Mouse (Mus musculus) c-Kit-positive CD71-positive TER-119-positive erythroid progenitor cells, embryonic 14.5 days (primary cell): ENCODE measurements around the gene Atg2b.

Experiments
- DNase-seq: peaks from one replicate; pipeline ENCODE4 v3.0.0-alpha.2; 2013; ENCODE audit warnings: low spot score

Gene Atg2b

GRCm38 (mm10) chr12:105685001-105685691, at the start of gene Atg2b:
TSS of gene Atg2b (minus strand) at chr12:105685211.
- DNase-seq = peak; percentile 98

- no peak for DNase-seq
Observed at GRCm38 (mm10) chr12:105733370-105734159, 48.6 kb upstream of the Atg2b start.

GRCm38 (mm10) chr12:105730851-105731460, 45.9 kb upstream of the Atg2b start:
- DNase-seq = no peak

- peak; percentile 75 for DNase-seq
Observed at GRCm38 (mm10) chr12:105727964-105728363, 43.0 kb upstream of the Atg2b start.

- peak; percentile 41 for DNase-seq
Observed at GRCm38 (mm10) chr12:105727268-105727667, 42.3 kb upstream of the Atg2b start.

- DNase-seq = no peak
Observed at GRCm38 (mm10) chr12:105725736-105726135, 40.7 kb upstream of the Atg2b start.

- peak; percentile 37 for DNase-seq
Observed at GRCm38 (mm10) chr12:105724616-105725015, 39.6 kb upstream of the Atg2b start.

GRCm38 (mm10) chr12:105722657-105723056, 37.6 kb upstream of the Atg2b start:
- peak; percentile 70 for DNase-seq

GRCm38 (mm10) chr12:105721452-105722132, 36.6 kb upstream of the Atg2b start:
- no peak for DNase-seq

GRCm38 (mm10) chr12:105720196-105720595, 35.2 kb upstream of the Atg2b start:
- DNase-seq = no peak

- DNase-seq = peak; percentile 49
Observed at GRCm38 (mm10) chr12:105718616-105719015, 33.6 kb upstream of the Atg2b start.

GRCm38 (mm10) chr12:105705799-105706487, 20.9 kb upstream of the Atg2b start, which contains the start of gene Ak7:
TSS of gene Ak7 (plus strand) at chr12:105705976.
- DNase-seq = peak; percentile 81

- DNase-seq = no peak
Observed at GRCm38 (mm10) chr12:105700433-105700832, 15.4 kb upstream of the Atg2b start.

GRCm38 (mm10) chr12:105697104-105697780, 12.2 kb upstream of the Atg2b start:
- no peak for DNase-seq

GRCm38 (mm10) chr12:105695848-105696247, 10.8 kb upstream of the Atg2b start:
- no peak for DNase-seq

- no peak for DNase-seq
Observed at GRCm38 (mm10) chr12:105694021-105694420, 9.0 kb upstream of the Atg2b start.

- no peak for DNase-seq
Observed at GRCm38 (mm10) chr12:105689435-105689834, 4.4 kb upstream of the Atg2b start.

- no peak for DNase-seq
Observed at GRCm38 (mm10) chr12:105688546-105688945, 3.5 kb upstream of the Atg2b start.

GRCm38 (mm10) chr12:105687416-105687815, 2.4 kb upstream of the Atg2b start:
- no peak for DNase-seq

- no peak for DNase-seq
Observed at GRCm38 (mm10) chr12:105686791-105687190, 1.8 kb upstream of the Atg2b start.
